Mouse (Mus musculus) olfactory bulb, adult 2 months (tissue): ENCODE data around the gene Enpp6.

Source experiments
- CTCF ChIP-seq: fragments of 200-500 bp; IDR thresholded peaks from 2 replicates; pipeline ENCODE4 v1.5.1; 2012; ENCODE audit warnings: low read depth, mild to moderate bottlenecking, low read length, moderate library complexity; ENCODE audit not compliant: insufficient read depth
- POLR2A ChIP-seq: fragments of 200-500 bp; IDR thresholded peaks from 2 replicates; pipeline ENCODE4 v1.6.1; 2012; ENCODE audit warnings: mild to moderate bottlenecking, low read depth, low read length, moderate library complexity; ENCODE audit not compliant: insufficient read depth

DNA sequence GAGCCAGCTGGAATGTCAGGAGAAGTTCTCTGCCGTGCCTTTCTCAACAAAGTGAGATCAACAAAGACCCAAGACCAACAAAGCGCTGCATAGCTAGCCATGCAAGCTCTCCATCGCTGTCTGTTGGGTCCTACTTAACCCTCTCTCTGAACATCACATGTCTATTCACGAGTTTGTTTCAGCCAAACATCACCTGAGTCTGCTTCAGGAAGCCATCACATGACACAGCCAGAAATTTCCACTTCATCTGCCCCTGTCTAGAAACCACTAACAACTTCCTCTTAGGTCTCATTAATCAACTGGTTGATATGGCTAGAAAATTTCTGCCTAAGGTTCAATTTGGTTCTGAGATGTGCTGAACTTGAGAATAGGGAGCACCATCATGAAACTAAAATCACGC is 85.3 kb downstream of the Enpp6 start:
- no peak for TF ChIP-seq POLR2A
- no peak for TF ChIP-seq CTCF
